Mouse (Mus musculus) kidney, postnatal 25 days (tissue): Measurements from ENCODE around the gene Tmem82.
"Not testable (repeated sequence)": the region's sequence is repeated elsewhere in the genome, so short reads cannot be mapped to it uniquely, and the experiment has no call there.

Experiments used
- DNase-seq, 2 experiments: peaks; one replicate each; pipeline ENCODE4 v3.0.0; 2021; ENCODE audit warnings: mixed read lengths in 2 of 2

Gene Tmem82

DNA sequence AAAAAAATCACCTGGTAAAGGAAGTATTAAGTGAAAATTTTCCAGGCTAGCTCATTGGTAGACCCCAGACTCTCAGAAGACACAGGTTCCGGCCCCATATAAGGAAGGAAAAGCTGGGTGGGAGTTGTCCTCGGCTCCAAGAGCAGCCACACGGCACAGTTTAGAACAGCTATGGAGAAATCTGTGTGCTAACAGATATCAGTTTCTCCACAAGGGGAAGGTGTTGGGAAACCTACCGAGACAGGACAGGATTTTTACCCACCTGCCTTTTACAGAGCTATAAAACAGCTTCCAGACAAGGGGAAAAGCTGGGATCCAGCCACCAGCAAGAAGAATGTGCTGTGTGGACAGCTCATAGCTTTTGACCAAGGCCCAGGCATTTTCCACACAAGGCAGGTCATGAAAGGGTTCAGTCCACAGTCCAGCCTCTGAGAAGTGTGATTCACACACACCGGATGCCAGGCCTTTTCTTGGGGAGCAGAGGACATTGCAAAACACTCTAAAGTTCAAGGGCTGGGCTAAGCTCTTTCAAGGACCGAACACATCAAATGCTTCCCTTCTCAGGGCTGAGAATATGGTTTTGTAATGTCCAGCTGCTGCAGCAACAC lies 45.0 kb downstream of the Tmem82 start:
- DNase-seq, result peak; percentile 76 to 90

DNA sequence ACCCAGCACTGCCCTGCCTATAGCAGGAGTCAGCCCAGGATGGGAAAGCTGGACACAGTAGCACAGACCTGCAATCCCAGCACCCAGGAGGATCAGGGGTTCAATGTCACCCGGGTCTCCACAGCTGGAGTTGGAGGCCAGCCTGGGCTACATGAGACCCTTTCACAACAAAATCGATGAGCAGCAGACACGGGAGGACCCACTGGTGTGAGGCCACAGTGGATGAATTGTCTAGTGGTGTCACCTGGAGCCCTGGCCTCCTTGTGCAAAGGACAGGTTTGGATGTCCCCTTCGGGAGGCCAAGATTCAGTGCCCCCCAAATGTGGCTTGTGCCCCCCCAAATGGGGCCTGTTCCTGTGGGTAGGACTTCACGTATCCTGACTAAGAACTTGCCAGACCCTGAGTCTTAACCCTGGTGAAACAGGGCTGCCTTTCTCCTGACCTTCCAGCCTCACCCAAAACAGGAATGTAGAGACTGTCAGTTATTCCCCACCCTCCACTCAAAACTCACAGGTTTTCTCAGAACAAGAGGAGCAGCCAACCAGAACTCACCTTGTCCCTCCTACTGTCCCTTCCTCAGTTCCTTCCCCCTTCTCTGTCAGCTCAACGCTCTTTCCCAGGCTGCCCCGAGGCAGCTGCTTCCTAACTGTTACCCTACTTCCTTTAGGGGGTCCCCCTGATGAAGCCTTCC lies 45.6 kb downstream of the Tmem82 start:
- DNase-seq, result peak in 1 of 2 experiments; percentile 48

DNA sequence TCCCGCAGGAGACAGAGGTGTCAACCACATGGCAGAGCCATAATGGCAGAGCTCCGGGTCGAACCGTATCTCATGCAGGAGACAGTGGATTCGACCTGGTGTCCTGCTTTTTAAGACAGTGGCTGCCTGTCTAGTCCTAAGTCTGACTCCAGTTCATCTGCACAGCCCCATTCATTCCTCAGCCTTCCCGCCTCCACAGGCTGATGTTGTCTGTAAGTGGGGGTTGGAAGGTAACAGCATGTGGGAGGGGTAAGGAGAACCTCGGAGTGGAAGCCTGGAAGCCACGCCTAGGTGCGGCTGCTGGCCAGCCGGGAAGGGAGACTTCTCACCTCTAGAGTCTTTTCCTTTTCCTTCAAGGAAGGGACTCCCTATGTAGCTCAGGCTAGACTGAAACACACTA lies 46.5 kb downstream of the Tmem82 start:
- DNase-seq, result peak in 1 of 2 experiments; percentile 70

DNA sequence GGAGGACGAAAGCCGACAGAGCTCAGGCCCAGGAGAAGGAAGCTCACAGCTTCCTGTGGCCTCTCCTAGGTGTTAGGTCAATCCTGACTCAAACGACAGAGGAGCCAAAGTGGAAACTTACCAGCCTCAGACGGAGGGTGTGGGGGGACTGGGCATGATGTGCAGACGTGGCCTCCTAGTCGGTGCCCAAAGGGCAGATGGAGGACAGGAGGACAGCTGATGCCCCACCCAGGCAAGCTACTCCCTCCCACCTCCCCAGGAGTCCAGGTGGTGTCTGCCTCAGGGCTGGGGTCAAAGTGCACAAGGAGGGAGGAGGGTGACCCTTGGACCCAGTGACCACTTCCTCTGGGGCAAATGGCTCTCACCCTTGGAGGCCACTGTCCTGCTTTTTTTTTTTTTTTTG lies 47.1 kb downstream of the Tmem82 start:
- DNase-seq, result peak; percentile 87 to 95

DNA sequence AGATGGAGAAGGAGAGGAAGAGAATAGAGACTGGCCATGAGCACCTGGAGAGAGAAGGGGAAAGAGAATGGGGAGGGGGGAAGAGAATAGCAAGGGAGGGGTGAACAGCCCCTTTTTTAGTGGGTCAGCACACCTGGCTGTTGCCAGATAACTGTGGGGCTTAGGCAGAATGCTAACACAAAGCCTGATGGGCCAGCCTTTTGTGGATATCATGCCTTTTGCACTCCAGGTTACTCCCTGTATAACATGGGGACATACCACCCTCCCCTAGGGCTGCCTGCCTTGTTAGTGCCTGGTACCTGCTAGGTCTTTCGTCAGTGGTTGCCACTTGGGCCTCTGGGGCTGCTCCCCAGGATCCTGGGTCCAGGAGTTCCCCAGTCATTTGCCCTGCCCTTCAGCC lies 47.6 kb downstream of the Tmem82 start:
- no peak for DNase-seq

DNA sequence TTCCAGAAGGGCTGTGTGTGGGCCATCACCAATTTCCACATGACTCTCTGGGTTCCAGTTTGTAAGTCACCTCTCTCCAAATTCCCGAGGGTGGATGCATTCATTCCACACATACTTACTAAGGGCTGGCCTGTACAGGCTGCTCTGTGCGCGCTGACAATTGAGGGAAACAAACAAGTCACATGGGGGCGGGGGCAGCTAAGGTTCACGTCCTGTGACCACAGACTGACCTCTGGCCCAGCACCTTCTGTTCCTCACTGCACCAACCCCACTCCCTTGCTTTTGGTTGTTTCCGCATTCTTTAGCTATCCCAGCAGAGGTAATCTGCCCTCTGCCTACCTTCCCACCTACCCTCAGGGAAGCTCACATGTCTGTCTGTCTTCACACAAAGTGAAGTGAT lies 48.4 kb downstream of the Tmem82 start:
- DNase-seq, result peak; percentile 90 to 94

DNA sequence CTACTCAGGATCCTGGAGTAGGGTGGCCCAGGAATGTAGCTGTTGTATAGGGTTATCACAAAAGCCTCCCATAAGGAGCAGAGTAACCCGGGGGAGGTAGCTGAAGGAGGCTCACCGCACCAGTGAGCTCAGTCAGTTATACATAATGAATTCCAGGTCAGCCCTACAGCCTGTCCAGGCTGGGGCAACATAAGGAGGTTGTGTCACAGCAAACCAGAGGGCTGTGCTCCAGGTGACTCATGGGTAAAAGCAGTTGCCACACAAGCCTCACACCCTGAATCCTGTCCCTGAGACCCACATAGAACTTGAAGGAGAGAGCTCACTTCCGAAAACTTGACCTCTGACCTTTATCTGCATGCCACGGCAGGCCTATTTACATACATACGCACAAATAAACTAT lies 49.5 kb downstream of the Tmem82 start:
- DNase-seq, result no peak

DNA sequence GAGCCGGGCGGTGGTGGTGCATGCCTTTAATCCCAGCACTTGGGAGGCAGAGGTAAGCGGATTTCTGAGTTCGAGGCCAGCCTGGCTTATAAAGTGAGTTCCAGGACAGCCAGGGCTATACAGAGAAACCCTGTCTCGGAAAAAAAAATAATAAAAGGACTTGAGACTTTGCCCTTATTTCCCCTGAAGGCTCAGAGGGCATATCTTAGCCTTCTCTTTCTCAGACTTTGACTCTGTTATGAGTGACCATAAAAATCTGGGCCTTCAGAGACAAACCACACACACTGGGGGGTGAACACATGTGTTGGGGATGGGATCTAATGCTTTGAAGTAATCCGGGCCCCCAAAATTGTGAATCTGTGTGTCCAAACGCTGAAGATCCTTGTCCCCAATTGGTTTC lies 51.3 kb downstream of the Tmem82 start:
- not testable (repeated sequence) for DNase-seq

DNA sequence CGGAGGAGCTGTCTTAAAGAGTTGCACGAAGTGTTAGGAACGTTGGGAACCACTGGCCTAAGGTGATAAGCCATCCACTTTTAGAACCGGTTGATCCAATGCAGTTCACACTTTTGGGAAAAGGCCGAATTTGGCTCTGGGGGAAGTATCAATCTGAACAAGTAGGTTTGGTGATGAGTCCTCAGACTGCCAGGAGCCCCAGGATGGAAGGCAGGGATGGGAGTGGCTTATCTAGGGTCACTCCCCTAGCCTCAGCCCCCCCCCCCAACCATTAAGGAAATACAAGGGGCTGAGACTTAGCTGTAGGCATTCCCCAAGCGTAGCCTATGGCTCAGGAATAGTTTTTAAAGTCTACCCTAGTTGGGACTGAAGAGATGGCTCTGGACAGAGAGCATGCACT lies 52.2 kb downstream of the Tmem82 start:
- no peak for DNase-seq

DNA sequence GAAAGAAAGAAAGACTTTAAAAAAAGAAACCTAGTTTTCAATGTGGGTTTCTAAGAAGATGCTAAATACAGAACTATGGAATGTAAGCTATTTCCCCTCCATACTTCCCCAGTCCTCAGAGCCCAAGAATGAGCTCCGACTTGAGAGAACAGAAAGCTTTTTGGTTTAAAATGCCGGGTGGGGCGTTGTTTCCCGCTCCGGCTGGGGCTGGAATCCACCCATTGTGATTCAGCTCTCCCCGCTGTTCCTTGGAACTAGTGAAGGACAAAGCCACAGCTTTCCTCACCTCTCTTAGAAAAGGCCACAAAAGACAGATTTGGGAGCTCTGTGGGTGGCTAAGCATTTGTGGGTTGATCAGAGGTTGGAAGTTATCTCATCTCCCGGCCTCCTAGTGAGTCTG lies 53.1 kb downstream of the Tmem82 start:
- peak in 1 of 2 experiments; percentile 59 for DNase-seq

DNA sequence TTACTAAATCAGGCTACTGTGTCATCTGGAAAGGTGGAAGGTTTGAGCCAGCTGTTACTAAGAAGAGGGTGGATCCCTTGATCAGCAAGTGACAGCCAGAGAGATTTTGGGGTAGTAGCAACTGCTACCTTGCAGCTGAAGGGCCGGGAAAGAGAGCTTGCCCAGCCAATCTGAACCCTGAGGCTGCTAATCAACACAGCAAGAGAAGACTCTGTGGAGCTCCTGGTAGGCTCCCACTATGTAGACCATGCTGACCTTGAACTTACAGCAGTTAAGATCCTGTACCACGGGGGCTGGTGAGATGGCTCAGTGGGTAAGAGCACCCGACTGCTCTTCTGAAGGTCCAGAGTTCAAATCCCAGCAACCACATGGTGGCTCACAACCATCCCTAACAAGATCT lies 53.8 kb downstream of the Tmem82 start:
- DNase-seq, result no peak

DNA sequence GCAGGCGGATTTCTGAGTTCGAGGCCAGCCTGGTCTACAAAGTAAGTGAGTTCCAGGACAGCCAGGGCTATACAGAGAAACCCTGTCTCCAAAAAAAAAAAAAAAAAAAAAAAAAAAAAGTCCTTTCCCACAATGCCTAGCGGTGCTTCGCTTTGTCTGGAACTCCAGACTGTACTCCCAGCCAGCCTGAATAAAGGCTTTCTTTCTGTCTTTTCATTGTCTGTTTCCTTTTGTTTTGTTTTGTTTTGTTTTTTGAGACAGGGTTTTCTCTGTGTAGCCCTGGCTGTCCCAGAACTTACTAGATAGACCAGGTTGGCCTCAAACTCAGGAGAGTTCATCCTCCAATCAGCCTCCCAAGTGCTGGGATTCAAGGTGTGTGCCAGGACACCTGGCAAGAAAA lies 54.2 kb downstream of the Tmem82 start:
- DNase-seq, result no peak
